Comparison of ENCODE assay signal across 29 mouse cellular contexts in genomic region chr5:32172188-32172587, GRCm38 (mm10). TPM values are rescaled to one million over a fixed set of nuclear protein-coding genes. Genes with fewer than 3 reads are reported as not detected.
DNase-seq lines count a peak whose midpoint lies in the region; ATAC-seq and TF ChIP-seq lines count a peak whose summit lies in the region.
"Had no signal": no experiment of that assay in that cellular context is flagged by ENCODE, and none has a peak within 500 bp of the region (broad histone marks: within the 10 kb centered on the region; RNA-seq: fewer than 3 reads in every experiment).

No protein-coding gene starts in this region.

- H3K79me3 ChIP-seq in C2C12 (ENCODE audit: low read depth), result no peaks in the 10 kb centered on the region

- H3K27ac ChIP-seq in MEL (ENCODE audit: control insufficient read depth, low read depth, low read length), result no peak overlapping the region
- H3K27ac ChIP-seq in stomach, postnatal 0 days (replicated peaks), result peak overlapping the region; percentile 40; the same call in 1 of the 2 replicates
- H3K27ac ChIP-seq: embryonic facial prominence, embryonic 10.5 days; embryonic facial prominence, embryonic 13.5 days; forebrain, embryonic 10.5 days; heart, embryonic 15.5 days; hindbrain, embryonic 10.5 days; hindbrain, embryonic 13.5 days had no signal

- H3K79me2 ChIP-seq in C2C12 (ENCODE audit: control insufficient read depth, insufficient read depth), result no peaks in the 10 kb centered on the region
- H3K79me2 ChIP-seq in MEL (ENCODE audit: control insufficient read depth, insufficient read depth, low read length, poor library complexity), result no peaks in the 10 kb centered on the region

- H3K36me3 ChIP-seq in C2C12 (ENCODE audit: control insufficient read depth, insufficient read depth) (no peaks in the 10 kb centered on the region), MEL (ENCODE audit: control insufficient read depth in 1 of 2, insufficient read depth in 2 of 2, low read length in 2 of 2) (no peaks in the 10 kb centered on the region; a peak in 1 of 4 replicates)
- no peaks in the 10 kb centered on the region for H3K36me3 ChIP-seq in stomach, postnatal 0 days (ENCODE audit: control insufficient read depth, insufficient read depth, low read length)
- H3K36me3 ChIP-seq: embryonic facial prominence, embryonic 10.5 days; embryonic facial prominence, embryonic 13.5 days; forebrain, embryonic 10.5 days; heart, embryonic 12.5 days; heart, embryonic 15.5 days; hindbrain, embryonic 10.5 days; hindbrain, embryonic 13.5 days had no signal

- peak; percentile 43 for DNase-seq in MEL (ENCODE audit: low read depth, low spot score)
- no peak for DNase-seq in stomach, postnatal 0 days (ENCODE audit: low spot score)
- DNase-seq in cerebellum, adult 11 months, result no peak
- DNase-seq in layer of hippocampus, postnatal 10 days (ENCODE audit: low spot score in 2 of 2), result no peak
- DNase-seq: adrenal gland, adult 2 months; adrenal gland, postnatal 14 days; cerebellum, adult 11-12 months; cerebellum, adult 8-10 months; cerebellum, postnatal 10 days; cerebellum, postnatal 36 days; embryo, embryonic 11 days; gastrocnemius, postnatal 25 days; heart, adult 18-20 months; heart, postnatal 10 days; heart, postnatal 36 days; kidney, adult 11 months had no signal

- no peak overlapping the region for H3K4me2 ChIP-seq in stomach, postnatal 0 days (replicated peaks; ENCODE audit: low read depth)
- H3K4me2 ChIP-seq: embryonic facial prominence, embryonic 13.5 days; heart, embryonic 12.5 days; heart, embryonic 15.5 days; hindbrain, embryonic 13.5 days had no signal

- H3K9ac ChIP-seq in MEL (ENCODE audit: control insufficient read depth, low read depth, low read length, poor library complexity, severe bottlenecking), result no peak overlapping the region
- H3K9ac ChIP-seq in stomach, postnatal 0 days (ENCODE audit: low read length), result no peak overlapping the region
- H3K9ac ChIP-seq: embryonic facial prominence, embryonic 13.5 days; heart, embryonic 12.5 days; heart, embryonic 15.5 days; hindbrain, embryonic 13.5 days had no signal

- H3K27me3 ChIP-seq in C2C12 (ENCODE audit: control insufficient read depth, insufficient read depth, insufficient read length), result no peaks in the 10 kb centered on the region
- H3K27me3 ChIP-seq in MEL (ENCODE audit: control insufficient read depth in 1 of 2, insufficient read depth in 2 of 2, low read length in 2 of 2), result no peaks in the 10 kb centered on the region
- H3K27me3 ChIP-seq in stomach, postnatal 0 days (ENCODE audit: control insufficient read depth, insufficient read depth, low read length), result no peaks in the 10 kb centered on the region
- H3K27me3 ChIP-seq: embryonic facial prominence, embryonic 13.5 days; heart, embryonic 12.5 days; heart, embryonic 15.5 days; hindbrain, embryonic 13.5 days; Patski had no signal

- TF ChIP-seq CTCF in C2C12 (IDR thresholded peaks at IDR 0.05; ENCODE audit: control insufficient read depth, insufficient read depth, insufficient read length), result no peak
- TF ChIP-seq CTCF in MEL (IDR thresholded peaks at IDR 0.05 in 2 of 3, conservative IDR thresholded peaks at IDR 0.05 in 1 of 3; ENCODE audit: control insufficient read depth in 1 of 3, insufficient read depth in 1 of 3, low read depth in 2 of 3, low read length in 3 of 3, poor library complexity in 1 of 3, severe bottlenecking in 1 of 3), result no peak
- no peak for TF ChIP-seq CTCF in stomach, postnatal 0 days (IDR thresholded peaks at IDR 0.05; ENCODE audit: low read depth)

- no peak overlapping the region for H3ac ChIP-seq in C2C12 (ENCODE audit: control insufficient read depth, insufficient read length, low read depth)

- 64% methylated on average over 2 of the region's 2 CpGs for WGBS in stomach, postnatal 0 days

- peak; percentile 4; the same call in 1 of the 2 replicates for TF ChIP-seq RAD21 in MEL (IDR thresholded peaks at IDR 0.05; ENCODE audit: low read depth, low read length)

- TF ChIP-seq EP300 in MEL (IDR thresholded peaks at IDR 0.05; ENCODE audit: low read depth in 1 of 2, low read length in 2 of 2), result no peak
- TF ChIP-seq EP300 in stomach, postnatal 0 days (optimal IDR thresholded peaks at IDR 0.05), result no peak

- peaks cover 2 to 26% of the 10 kb centered on the region in 2 experiments; a peak in 3 of 4 replicates for H3K4me1 ChIP-seq in MEL (ENCODE audit: control insufficient read depth in 1 of 2, insufficient read depth in 2 of 2, low read length in 2 of 2)
- no peaks in the 10 kb centered on the region for H3K4me1 ChIP-seq in stomach, postnatal 0 days (replicated peaks; ENCODE audit: control insufficient read depth, insufficient read depth)
- H3K4me1 ChIP-seq: embryonic facial prominence, embryonic 13.5 days; heart, embryonic 12.5 days; heart, embryonic 15.5 days; hindbrain, embryonic 13.5 days had no signal

- H3K4me3 ChIP-seq in C2C12 (ENCODE audit: insufficient read depth, poor library complexity, severe bottlenecking) (no peak overlapping the region), MEL (ENCODE audit: control insufficient read depth in 1 of 2, insufficient read depth in 1 of 2, low read depth in 2 of 2, low read length in 2 of 2) (no peak overlapping the region)
- H3K4me3 ChIP-seq in stomach, postnatal 0 days (ENCODE audit: low read depth, low read length), result no peak overlapping the region
- H3K4me3 ChIP-seq: embryonic facial prominence, embryonic 10.5 days; embryonic facial prominence, embryonic 13.5 days; erythroblast, embryonic 14.5 days; forebrain, embryonic 10.5 days; heart, embryonic 12.5 days; heart, embryonic 15.5 days; hindbrain, embryonic 10.5 days; hindbrain, embryonic 13.5 days had no signal

- TF ChIP-seq POLR2A in MEL (IDR thresholded peaks at IDR 0.05; ENCODE audit: control insufficient read depth in 1 of 2, insufficient read depth in 1 of 2, low read depth in 1 of 2, low read length in 2 of 2, poor library complexity in 1 of 2), result no peak

- peak; percentile 25; the same call in 1 of the 2 replicates for ATAC-seq in granulocyte monocyte progenitor cell, adult 5-6 weeks (replicated peaks; ENCODE audit: poor library complexity, severe bottlenecking)
- no peak for ATAC-seq in stomach, postnatal 0 days (ENCODE audit: low FRiP score, low TSS enrichment)
- ATAC-seq: forebrain, embryonic 14.5 days; hindbrain, embryonic 16.5 days; Patski had no signal

- no peaks in the 10 kb centered on the region for H3K9me3 ChIP-seq in MEL (replicated peaks; ENCODE audit: insufficient read depth, low read length)
- no peaks in the 10 kb centered on the region for H3K9me3 ChIP-seq in stomach, postnatal 0 days (ENCODE audit: control insufficient read depth, low read length)
- H3K9me3 ChIP-seq: embryonic facial prominence, embryonic 10.5 days; embryonic facial prominence, embryonic 13.5 days; forebrain, embryonic 10.5 days; heart, embryonic 12.5 days; heart, embryonic 15.5 days; hindbrain, embryonic 10.5 days; hindbrain, embryonic 13.5 days had no signal

TF ChIP-seq in C2C12, 6 proteins besides CTCF, POLR2A, EP300 and RAD21:
- no peak for TF ChIP-seq MYOG (IDR thresholded peaks at IDR 0.05; ENCODE audit: control insufficient read depth, extremely low read depth, insufficient read length)
- peak; percentile 18 for TF ChIP-seq MYOD1 (IDR thresholded peaks at IDR 0.05; ENCODE audit: control insufficient read depth, insufficient read length, low read depth)
- no peak for TF ChIP-seq CEBPB (IDR thresholded peaks at IDR 0.05; ENCODE audit: low read depth)
- no peak for TF ChIP-seq FOSL1 (IDR thresholded peaks at IDR 0.05; ENCODE audit: insufficient read depth, low read length, poor library complexity, severe bottlenecking)
- no peak for TF ChIP-seq MAX (IDR thresholded peaks at IDR 0.05)
- no peak for TF ChIP-seq USF1 (IDR thresholded peaks at IDR 0.05; ENCODE audit: low read depth)

TF ChIP-seq in MEL, 35 proteins besides CTCF, POLR2A, EP300 and RAD21:
- no peak for TF ChIP-seq NRF1 (IDR thresholded peaks at IDR 0.05; ENCODE audit: insufficient read depth, low read depth, low read length, poor library complexity, severe bottlenecking)
- TF ChIP-seq NELFE (IDR thresholded peaks at IDR 0.05; ENCODE audit: low read depth, low read length), result no peak
- peak; percentile 51; the same call in 1 of the 2 replicates for TF ChIP-seq GATA1 (IDR thresholded peaks at IDR 0.05; ENCODE audit: low read depth, low read length)

RNA-seq across cellular contexts. Expression of gene Fosl2, which starts 36.6 kb away (rescaled TPM):
- polyA plus RNA-seq in C2C12 (2012; fragmentation: generic; extraction: Trizol) (15.3 TPM), MEL (2012; ENCODE audit: insufficient read depth in 1 of 2, insufficient read length in 2 of 2, low read depth in 1 of 2, low replicate concordance in 2 of 2, missing spikeins in 1 of 2) (10 to 100 TPM; 12.0 to 22.1 TPM)
- total RNA-seq in MEL (2012; rRNA removed), result 3.3 and 3.8 TPM in 2 replicates
- total RNA-seq in granulocyte monocyte progenitor cell, adult 5-6 weeks (2014; fragmentation: Nextera tagmentation), result 23.4 and 24.7 TPM in 2 replicates
- 9.1 and 11.2 TPM in 2 replicates for total RNA-seq in granulocyte monocyte progenitor cell, adult 5-6 weeks (2017)
- polyA plus RNA-seq in stomach, postnatal 0 days (2015; fragmentation: Nextera tagmentation; extraction: Ambion mirVana), result 10.5 and 11.7 TPM in 2 replicates
- total RNA-seq in layer of hippocampus, postnatal 10 days (2021), result 10 to 100 TPM; 51.7 to 54.5 TPM
